Mouse (Mus musculus) duodenum, adult 2 months (tissue): ENCODE data around the gene Olfr1052. TPM values are rescaled to one million over a fixed set of nuclear protein-coding genes. Genes with fewer than 3 reads are reported as not detected.

Experiments used
- polyA plus RNA-seq: library from polyadenylated mRNA; depleted of rRNA; stranded (reverse); fragments of >200 nt; gene quantifications from 2 replicates; pipeline ENCODE4 v1.2.3, GENCODE M21; 2012; ENCODE audit warnings: low replicate concordance; rRNA removed

Olfr1052 gene
- polyA plus RNA-seq, result not detected in 2 replicates

DNA sequence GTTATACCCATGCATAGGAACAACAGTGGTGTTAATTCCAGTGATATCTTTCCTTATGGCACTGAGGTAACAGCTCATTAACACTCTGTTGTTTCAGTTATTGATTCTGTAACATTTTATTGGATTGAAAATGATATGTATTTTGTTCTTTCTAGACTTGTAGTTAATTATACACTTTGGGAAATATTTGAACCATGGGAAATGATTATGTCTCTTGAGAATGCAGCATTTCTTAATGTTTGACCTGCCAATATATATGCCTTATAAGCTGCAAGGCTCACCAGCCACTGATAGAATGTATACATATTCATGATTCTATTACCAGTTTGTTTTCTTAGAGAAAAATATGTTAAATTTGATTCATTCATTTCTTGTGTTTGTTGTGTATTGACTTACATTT, at the start of gene Olfr1052:
TSS of gene Olfr1052 (plus strand) at position 301 of the 400 bp plus-strand sequence.

DNA sequence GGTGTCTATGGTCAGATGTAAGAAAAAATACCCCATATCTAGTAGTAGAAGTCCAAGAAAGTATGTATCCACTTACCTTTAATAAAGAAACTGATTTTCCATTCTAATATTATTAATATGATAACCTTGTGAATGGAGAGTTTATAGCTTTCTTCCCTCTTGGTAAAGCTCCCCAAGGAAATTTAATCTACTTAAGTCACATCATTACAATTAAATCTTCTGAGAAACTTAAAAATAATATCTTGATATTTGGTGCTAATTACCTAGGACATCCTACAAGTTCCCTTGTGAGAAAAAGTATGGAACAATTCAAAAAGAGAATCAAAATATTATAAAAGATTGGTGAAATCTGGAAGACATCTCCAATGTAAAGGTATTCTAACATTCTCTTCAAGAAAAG, 34.0 kb upstream of the Olfr1052 start, which contains the start of gene Olfr1049:
TSS of gene Olfr1049 (minus strand) at position 101 of the 400 bp plus-strand sequence.

DNA sequence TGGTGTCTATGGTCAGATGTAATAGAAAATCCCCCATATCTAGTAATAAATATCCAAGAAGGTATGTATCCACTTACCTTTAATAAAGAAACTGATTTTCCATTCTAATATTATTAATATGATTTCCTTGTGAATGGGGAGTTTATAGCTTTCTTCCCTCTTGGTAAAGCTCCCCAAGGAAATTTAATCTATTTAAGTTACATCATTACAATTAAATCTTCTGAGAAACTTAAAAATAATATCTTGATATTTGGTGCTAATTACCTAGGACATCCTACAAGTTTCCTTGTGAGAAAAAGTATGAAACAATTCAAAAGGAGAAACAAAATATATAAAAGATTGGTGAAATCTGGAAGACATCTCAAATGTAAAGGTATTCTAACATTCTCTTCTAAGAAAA, 13.3 kb upstream of the Olfr1052 start, which contains the start of gene Olfr1051:
TSS of gene Olfr1051 (minus strand) at position 101 of the 400 bp plus-strand sequence.

DNA sequence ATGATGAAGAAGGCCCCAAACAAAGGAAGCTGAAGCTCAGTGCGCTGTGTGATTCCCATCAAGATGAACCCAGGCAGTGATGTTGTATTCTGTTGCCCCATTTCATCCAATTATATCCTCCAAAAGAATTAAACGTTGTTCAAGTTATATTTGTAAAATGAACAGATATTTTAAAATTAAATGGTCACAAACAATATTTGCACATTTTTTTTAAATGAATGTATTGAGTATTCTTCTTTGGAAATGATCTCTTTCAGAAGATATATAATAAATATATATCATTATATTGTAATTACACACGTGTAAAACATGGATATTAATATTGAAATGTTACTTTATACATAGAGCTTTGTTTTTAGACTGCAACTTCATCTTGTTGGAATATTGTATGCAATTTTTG, 22.9 kb downstream of the Olfr1052 start, which contains the start of gene Olfr1053:
TSS of gene Olfr1053 (minus strand) at position 101 of the 400 bp plus-strand sequence.

DNA sequence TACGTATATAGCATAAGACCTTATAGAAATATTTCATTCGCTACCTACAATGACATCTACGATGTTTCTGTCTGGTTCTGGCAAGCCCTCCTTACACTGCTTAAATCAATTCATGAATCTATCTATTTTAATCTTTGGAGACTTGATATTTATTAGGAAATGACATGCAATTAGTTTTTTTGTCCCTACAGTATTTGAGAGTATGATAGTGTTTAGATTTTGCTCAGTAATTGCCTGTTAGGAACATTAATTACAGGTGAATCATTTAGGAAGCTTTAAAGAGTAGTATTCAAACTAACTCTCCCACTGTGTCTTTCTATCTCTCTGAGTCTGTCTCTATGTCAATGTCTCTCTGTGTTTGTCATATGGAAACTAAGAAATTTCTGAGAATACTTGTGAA, 43.1 kb downstream of the Olfr1052 start, which contains the start of gene Olfr1054:
TSS of gene Olfr1054 (minus strand) at position 101 of the 400 bp plus-strand sequence.

Other genes starting within 250 kb of the Olfr1052 start
- gene Olfr1034, start 246.6 kb upstream of the Olfr1052 start, polyA plus RNA-seq, result not detected in 2 replicates
- not detected in 2 replicates for gene Olfr1036, start 218.5 kb upstream of the Olfr1052 start, polyA plus RNA-seq
- gene Olfr1037, start 205.1 kb upstream of the Olfr1052 start, polyA plus RNA-seq, result not detected in 2 replicates
- gene Olfr1039, start 156.5 kb upstream of the Olfr1052 start, polyA plus RNA-seq, result not detected in 2 replicates
- gene Olfr1040, start 145.7 kb upstream of the Olfr1052 start, polyA plus RNA-seq, result not detected in 2 replicates
- not detected in 2 replicates for gene Olfr1042, start 130.6 kb upstream of the Olfr1052 start, polyA plus RNA-seq
- not detected in 2 replicates for gene Olfr1043, start 124.9 kb upstream of the Olfr1052 start, polyA plus RNA-seq
- gene Olfr1044, start 114.6 kb upstream of the Olfr1052 start, polyA plus RNA-seq, result not detected in 2 replicates
- not detected in 2 replicates for gene Olfr52, start 106.8 kb upstream of the Olfr1052 start, polyA plus RNA-seq
- not detected in 2 replicates for gene Olfr1045, start 89.4 kb upstream of the Olfr1052 start, polyA plus RNA-seq
- not detected in 2 replicates for gene Olfr1046, start 73.1 kb upstream of the Olfr1052 start, polyA plus RNA-seq
- not detected in 2 replicates for gene Olfr1047, start 61.1 kb upstream of the Olfr1052 start, polyA plus RNA-seq
- not detected in 2 replicates for gene Olfr1048, start 52.2 kb upstream of the Olfr1052 start, polyA plus RNA-seq
- gene Olfr1049, start 34.1 kb upstream of the Olfr1052 start, polyA plus RNA-seq, result not detected in 2 replicates
- not detected in 2 replicates for gene Olfr1051, start 13.4 kb upstream of the Olfr1052 start, polyA plus RNA-seq
- not detected in 2 replicates for gene Olfr1053, start 22.8 kb downstream of the Olfr1052 start, polyA plus RNA-seq
- not detected in 2 replicates for gene Olfr1054, start 43.0 kb downstream of the Olfr1052 start, polyA plus RNA-seq
- not detected in 2 replicates for gene Olfr1055, start 57.8 kb downstream of the Olfr1052 start, polyA plus RNA-seq
- not detected in 2 replicates for gene Olfr1056, start 70.0 kb downstream of the Olfr1052 start, polyA plus RNA-seq
- gene Olfr1057, start 85.9 kb downstream of the Olfr1052 start, polyA plus RNA-seq, result not detected in 2 replicates
- gene Olfr1058, start 96.1 kb downstream of the Olfr1052 start, polyA plus RNA-seq, result not detected in 2 replicates
- gene Olfr1061, start 121.6 kb downstream of the Olfr1052 start, polyA plus RNA-seq, result not detected in 2 replicates
- gene Olfr1062, start 134.3 kb downstream of the Olfr1052 start, polyA plus RNA-seq, result not detected in 2 replicates
- gene Olfr1065, start 158.1 kb downstream of the Olfr1052 start, polyA plus RNA-seq, result not detected in 2 replicates
- gene Olfr1066, start 163.8 kb downstream of the Olfr1052 start, polyA plus RNA-seq, result not detected in 2 replicates
- not detected in 2 replicates for gene Olfr228, start 194.9 kb downstream of the Olfr1052 start, polyA plus RNA-seq
- gene Olfr1076, start 216.0 kb downstream of the Olfr1052 start, polyA plus RNA-seq, result not detected in 2 replicates